Mouse (Mus musculus): Measurements from ENCODE around the gene Lrrc38.

Gene Lrrc38

GRCm38 (mm10) chr4:143350047-143351015 lies 774 bp downstream of the Lrrc38 start:
- peak; percentile 35 for DNase-seq (ENCODE audit: low read depth, low spot score)

GRCm38 (mm10) chr4:143352301-143352700 lies 2.7 kb downstream of the Lrrc38 start:
- DNase-seq (ENCODE audit: low read depth, low spot score): no peak

- DNase-seq (ENCODE audit: low read depth, low spot score): no peak
These were observed 12.0 kb downstream of the Lrrc38 start for GRCm38 (mm10) chr4:143361520-143361919.

- no peak for DNase-seq (ENCODE audit: low read depth, low spot score)
These were observed 17.0 kb downstream of the Lrrc38 start for GRCm38 (mm10) chr4:143366415-143367041.

GRCm38 (mm10) chr4:143379480-143379879 lies 29.9 kb downstream of the Lrrc38 start:
- no peak for DNase-seq (ENCODE audit: low read depth, low spot score)

- no peak for DNase-seq (ENCODE audit: low read depth, low spot score)
These were observed 30.6 kb downstream of the Lrrc38 start for GRCm38 (mm10) chr4:143379931-143380715.

- peak; percentile 18 for DNase-seq (ENCODE audit: low read depth, low spot score)
These were observed 31.1 kb downstream of the Lrrc38 start for GRCm38 (mm10) chr4:143380716-143381004.

GRCm38 (mm10) chr4:143382163-143382562 lies 32.6 kb downstream of the Lrrc38 start:
- DNase-seq (ENCODE audit: low read depth, low spot score): no peak

GRCm38 (mm10) chr4:143383646-143384045 lies 34.1 kb downstream of the Lrrc38 start:
- DNase-seq (ENCODE audit: low read depth, low spot score): peak; percentile 50

GRCm38 (mm10) chr4:143388955-143389702 lies 39.6 kb downstream of the Lrrc38 start:
- DNase-seq (ENCODE audit: low read depth, low spot score): peak; percentile 73

GRCm38 (mm10) chr4:143394181-143394580 lies 44.6 kb downstream of the Lrrc38 start, which contains the start of gene Pramel1:
Gene Pramel1 (plus strand): TSS chr4:143394428.
- DNase-seq (ENCODE audit: low read depth, low spot score): peak; percentile 87

GRCm38 (mm10) chr4:143411566-143412218 lies 62.1 kb downstream of the Lrrc38 start:
- DNase-seq (ENCODE audit: low read depth, low spot score): no peak

GRCm38 (mm10) chr4:143412219-143413092 lies 62.9 kb downstream of the Lrrc38 start, which contains the start of gene Pramef8:
Gene Pramef8 (plus strand): TSS chr4:143412426.
- peak; percentile 95 for DNase-seq (ENCODE audit: low read depth, low spot score)

GRCm38 (mm10) chr4:143413621-143414020 lies 64.1 kb downstream of the Lrrc38 start:
- peak; percentile 55 for DNase-seq (ENCODE audit: low read depth, low spot score)

GRCm38 (mm10) chr4:143414121-143414520 lies 64.6 kb downstream of the Lrrc38 start:
- peak; percentile 97 for DNase-seq (ENCODE audit: low read depth, low spot score)

Measured in R1 (cell line).